Mouse (Mus musculus): ENCODE data around the gene Ifrd2.
A peak's percentile ranks its signal among the peaks of the same experiment; 100 is the strongest.
"Not testable (repeated sequence)": the region's sequence is repeated elsewhere in the genome, so short reads cannot be mapped to it uniquely, and the experiment has no call there.

Gene Ifrd2

GRCm38 (mm10) chr9:107551890-107552355, 35.5 kb upstream of the Ifrd2 start:
- DNase-seq (ENCODE audit: extremely low spot score), result no peak

- DNase-seq (ENCODE audit: extremely low spot score), result no peak
Observed at GRCm38 (mm10) chr9:107552690-107553393, 34.6 kb upstream of the Ifrd2 start.

- no peak for DNase-seq (ENCODE audit: extremely low spot score)
Observed at GRCm38 (mm10) chr9:107553541-107554318, 33.7 kb upstream of the Ifrd2 start.

GRCm38 (mm10) chr9:107554319-107554825, 33.1 kb upstream of the Ifrd2 start:
- DNase-seq (ENCODE audit: extremely low spot score), result peak; percentile 97

- peak; percentile 69 for DNase-seq (ENCODE audit: extremely low spot score)
Observed at GRCm38 (mm10) chr9:107555031-107555457, 32.4 kb upstream of the Ifrd2 start.

GRCm38 (mm10) chr9:107555701-107556100, 31.7 kb upstream of the Ifrd2 start:
- DNase-seq (ENCODE audit: extremely low spot score), result no peak

- DNase-seq (ENCODE audit: extremely low spot score), result no peak
Observed at GRCm38 (mm10) chr9:107556346-107556745, 31.1 kb upstream of the Ifrd2 start.

- peak; percentile 90 for DNase-seq (ENCODE audit: extremely low spot score)
Observed at GRCm38 (mm10) chr9:107563029-107563581, 24.3 kb upstream of the Ifrd2 start, which contains the start of gene Tusc2. Gene Tusc2 (plus strand): TSS chr9:107563255.

- DNase-seq (ENCODE audit: extremely low spot score), result not testable (repeated sequence)
Observed at GRCm38 (mm10) chr9:107565556-107565955, 21.9 kb upstream of the Ifrd2 start.

GRCm38 (mm10) chr9:107566041-107566709, 21.3 kb upstream of the Ifrd2 start:
- DNase-seq (ENCODE audit: extremely low spot score), result peak; percentile 77

GRCm38 (mm10) chr9:107566855-107567254, 20.6 kb upstream of the Ifrd2 start:
- no peak for DNase-seq (ENCODE audit: extremely low spot score)

- DNase-seq (ENCODE audit: extremely low spot score), result peak; percentile 48
Observed at GRCm38 (mm10) chr9:107567702-107568319, 19.6 kb upstream of the Ifrd2 start, which contains the start of gene Hyal2. Gene Hyal2 (plus strand): TSS chr9:107567945.

- peak; percentile 91 for DNase-seq (ENCODE audit: extremely low spot score)
Observed at GRCm38 (mm10) chr9:107568331-107569261, 18.8 kb upstream of the Ifrd2 start.

- DNase-seq (ENCODE audit: extremely low spot score), result no peak
Observed at GRCm38 (mm10) chr9:107569270-107569669, 18.2 kb upstream of the Ifrd2 start.

GRCm38 (mm10) chr9:107570016-107570415, 17.4 kb upstream of the Ifrd2 start:
- DNase-seq (ENCODE audit: extremely low spot score), result no peak

GRCm38 (mm10) chr9:107570845-107571244, 16.6 kb upstream of the Ifrd2 start:
- no peak for DNase-seq (ENCODE audit: extremely low spot score)

- no peak for DNase-seq (ENCODE audit: extremely low spot score)
Observed at GRCm38 (mm10) chr9:107571534-107572326, 15.7 kb upstream of the Ifrd2 start.

- no peak for DNase-seq (ENCODE audit: extremely low spot score)
Observed at GRCm38 (mm10) chr9:107572327-107572662, 15.1 kb upstream of the Ifrd2 start.

- not testable (repeated sequence) for DNase-seq (ENCODE audit: extremely low spot score)
Observed at GRCm38 (mm10) chr9:107573774-107574173, 13.7 kb upstream of the Ifrd2 start.
